Mouse (Mus musculus) cerebellum, postnatal 10 days (tissue): ENCODE results near the gene Plekha6.

Experiments
- DNase-seq, 2 experiments: peaks; one replicate each; pipeline ENCODE4 v3.0.0; 2021; ENCODE audit warnings: mixed read lengths in 2 of 2

Gene Plekha6

DNA sequence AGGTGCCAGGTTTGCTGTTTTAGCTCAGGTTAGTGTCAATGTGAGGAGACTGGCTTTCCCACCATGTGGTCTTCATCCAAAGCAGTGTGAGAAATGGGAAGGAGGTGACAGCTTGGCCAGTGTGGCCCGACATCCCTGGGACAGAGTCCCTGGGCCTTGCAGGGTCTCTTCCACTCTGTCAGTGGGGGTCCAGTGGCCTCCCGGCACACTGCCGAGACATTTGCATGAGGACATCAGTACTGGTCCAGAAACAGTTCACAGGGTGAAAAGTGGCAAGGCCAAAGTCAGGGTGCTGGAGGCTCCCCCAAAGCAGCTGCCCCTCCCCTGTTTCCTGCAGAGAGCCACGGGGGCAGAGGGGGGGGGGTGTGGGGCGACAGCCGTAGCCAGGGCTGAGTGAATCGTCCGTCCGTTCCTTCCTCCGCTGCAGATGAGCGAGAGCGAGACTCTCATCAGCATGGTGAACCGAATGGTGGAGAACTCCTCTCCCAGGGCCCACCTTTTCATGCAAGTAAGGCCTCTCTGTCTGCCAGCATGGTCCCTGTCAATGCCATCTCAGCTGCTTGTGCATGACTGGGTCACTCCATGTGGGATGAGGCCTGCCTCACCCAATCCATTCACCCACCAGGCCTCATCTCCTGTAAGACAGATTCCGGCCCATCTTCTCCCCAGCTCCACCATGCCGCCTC is 115.1 kb downstream of the Plekha6 start:
- DNase-seq: peak; percentile 63 to 66

DNA sequence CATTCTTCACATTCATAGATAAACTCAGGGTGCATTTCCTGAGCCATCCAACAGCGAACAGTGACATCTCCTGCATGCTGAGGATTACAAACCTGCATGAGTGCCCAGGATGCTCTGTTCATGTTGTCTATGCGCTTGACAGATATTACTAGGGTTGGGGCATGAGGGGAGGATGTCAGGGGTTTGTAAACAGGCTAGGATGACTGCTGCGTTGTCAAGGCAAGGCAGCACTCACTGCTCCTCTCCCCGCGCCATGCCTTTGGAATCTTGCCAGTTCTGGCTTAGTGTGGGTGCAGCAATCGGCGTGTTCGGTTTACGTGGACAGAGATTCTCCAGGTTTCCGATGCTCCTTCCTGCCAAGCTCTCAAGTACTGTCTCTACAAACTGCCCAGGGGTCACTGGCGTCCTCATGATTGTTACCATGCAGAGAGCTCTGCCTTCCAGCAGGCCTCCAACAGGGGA is 115.7 kb downstream of the Plekha6 start:
- peak; percentile 68 to 75 for DNase-seq

DNA sequence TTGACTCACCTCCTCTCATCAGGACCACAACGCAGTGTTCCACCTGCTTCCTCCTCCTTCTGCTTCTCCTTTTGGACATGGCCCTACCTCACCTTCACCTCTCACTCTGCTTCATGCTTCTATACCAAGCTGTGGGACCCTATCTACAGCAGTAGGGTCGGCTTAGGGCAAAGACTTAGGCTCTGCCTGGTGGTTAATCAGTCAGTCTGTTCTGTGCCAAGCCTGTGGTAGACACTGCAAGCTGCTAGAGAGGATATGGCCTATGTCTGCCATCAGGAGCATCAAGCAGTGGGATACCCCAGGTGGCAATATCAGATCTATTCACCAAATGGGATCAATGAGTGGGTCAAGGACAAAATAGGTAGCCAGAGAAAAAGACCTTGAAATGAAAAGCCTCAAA is 116.5 kb downstream of the Plekha6 start:
- DNase-seq: no peak

DNA sequence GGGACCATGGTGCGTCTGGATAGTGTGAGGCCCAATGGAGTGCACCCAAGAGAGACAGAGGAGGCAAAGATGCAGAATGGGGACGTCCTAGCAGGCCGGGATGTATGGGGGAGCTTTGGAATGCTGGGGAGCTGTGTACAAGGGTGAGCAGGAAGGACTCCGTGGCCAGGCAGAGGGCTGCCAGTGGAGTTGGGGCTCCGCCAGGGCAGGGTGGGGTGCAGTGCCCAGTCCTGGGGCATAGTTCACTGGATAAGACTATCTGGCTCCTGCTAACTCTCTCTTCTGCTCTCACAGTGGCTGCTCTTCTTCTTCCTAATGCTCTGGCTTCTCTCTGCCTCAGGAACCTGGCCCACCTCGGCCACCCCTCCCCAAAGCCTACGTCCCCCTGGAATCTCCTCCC is 121.9 kb downstream of the Plekha6 start:
- no peak for DNase-seq

DNA sequence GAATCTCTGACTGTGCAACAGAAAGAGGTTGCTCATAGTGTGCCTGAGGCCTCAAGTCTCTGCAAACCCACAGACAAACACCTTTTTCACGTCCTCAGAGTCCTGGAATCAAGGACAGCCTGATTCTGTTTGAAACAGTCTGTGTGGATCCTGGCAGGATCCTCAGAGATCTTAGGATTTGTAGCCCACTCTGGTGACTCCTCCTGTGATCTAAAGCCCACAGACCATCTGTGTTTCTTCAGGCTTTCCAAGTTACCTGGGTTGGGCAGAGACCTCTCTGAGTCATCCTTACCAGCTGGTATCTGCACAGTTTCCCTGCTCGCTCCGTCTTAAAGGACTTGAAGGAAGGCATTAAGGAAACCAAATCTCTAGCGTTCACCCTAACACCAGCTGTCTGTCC is 123.0 kb downstream of the Plekha6 start:
- no peak for DNase-seq

DNA sequence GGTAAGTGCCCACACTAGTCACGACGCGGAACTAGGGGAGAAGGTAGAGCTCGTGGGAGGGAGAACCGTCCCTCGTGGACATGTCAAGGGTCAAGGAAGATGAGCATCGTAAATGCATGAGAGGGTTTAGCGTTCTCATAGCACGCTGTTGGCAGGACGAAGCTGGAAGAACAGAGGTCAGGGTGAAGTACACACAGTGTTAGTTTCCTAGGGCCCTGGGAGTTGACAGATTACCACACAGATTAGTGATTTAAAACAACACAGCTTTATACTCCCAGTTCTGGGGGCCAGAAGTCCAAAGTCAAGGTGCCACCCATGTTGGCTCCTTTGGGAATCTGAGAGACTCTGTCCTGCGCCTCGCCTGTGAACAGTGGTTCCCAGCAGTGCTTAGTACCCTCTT is 123.9 kb downstream of the Plekha6 start:
- no peak for DNase-seq

DNA sequence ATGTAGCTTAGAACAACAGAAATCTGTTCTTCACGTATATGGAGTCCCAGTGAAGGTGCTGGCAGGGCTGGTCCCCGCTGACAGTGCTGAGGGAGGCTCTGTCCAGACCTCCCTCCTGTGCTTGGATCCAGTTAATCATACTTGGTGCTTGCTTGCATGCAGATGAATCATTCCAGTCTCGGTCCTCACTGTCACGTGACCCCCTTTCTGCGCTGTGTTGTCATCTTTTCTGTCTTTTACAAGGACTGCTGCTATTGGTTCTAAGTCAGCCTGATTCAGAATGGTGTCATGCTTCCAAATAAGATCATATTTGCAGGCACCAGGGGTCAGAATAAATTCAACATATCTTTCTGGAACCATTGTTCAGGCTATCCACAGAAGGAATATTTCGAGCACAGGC is 127.9 kb downstream of the Plekha6 start:
- no peak for DNase-seq

DNA sequence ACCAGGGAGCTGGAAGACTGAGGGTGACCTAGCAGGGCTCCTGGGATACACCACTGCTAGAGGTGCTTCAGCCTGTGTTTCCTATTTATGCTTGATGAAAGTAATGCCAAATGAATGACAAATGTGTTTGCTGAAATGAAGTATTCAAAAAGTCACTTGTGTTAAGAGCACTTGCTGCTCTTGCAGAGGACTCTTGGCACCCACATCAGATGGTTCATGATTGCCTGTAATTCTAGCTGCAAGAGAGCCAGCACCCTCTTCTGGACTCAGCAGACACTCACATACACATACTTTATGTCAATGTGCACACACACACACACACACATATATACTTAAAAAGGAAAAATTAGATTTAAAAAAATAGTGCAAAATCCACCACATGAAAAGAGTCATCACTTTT is 128.6 kb downstream of the Plekha6 start:
- DNase-seq: no peak

DNA sequence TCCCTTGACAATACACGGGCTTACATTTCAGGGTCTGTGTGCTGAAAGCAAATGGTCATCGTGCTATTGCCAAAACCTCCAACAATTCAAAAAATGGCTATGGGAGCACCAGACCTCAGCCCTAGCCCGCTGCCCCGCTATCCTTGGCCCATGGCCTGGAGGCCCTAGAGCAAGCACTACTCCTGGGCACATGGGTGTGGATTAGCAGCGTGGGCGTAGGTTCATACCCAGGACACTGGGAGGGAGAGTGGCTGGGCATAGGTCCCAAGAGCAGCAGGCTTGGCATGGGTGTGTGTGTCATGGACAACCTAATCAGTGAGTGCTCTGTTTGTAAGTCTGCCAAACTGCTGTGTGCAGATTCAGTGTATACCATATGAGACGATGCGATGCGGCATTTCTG is 132.4 kb downstream of the Plekha6 start:
- DNase-seq: peak; percentile 94 to 95

DNA sequence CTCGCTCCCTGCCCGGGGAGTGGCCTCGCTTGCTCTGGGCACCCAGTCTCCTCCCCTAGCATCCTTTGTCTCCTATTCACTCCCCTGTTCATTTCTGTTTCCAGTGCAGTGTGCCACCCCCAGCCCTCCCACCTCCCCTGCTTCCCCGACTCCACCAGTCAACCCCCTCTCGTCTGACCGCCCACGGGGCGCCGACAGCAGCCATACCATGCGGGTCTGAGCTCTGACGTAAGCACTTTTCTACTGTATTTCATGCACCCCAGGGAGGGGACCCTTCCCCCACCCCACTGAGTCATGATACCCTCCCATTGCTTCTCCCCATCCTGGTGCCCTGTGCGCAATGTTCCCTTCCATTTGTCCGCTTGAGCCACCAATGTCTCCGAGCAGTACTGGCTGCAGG is 134.8 kb downstream of the Plekha6 start:
- DNase-seq: no peak

DNA sequence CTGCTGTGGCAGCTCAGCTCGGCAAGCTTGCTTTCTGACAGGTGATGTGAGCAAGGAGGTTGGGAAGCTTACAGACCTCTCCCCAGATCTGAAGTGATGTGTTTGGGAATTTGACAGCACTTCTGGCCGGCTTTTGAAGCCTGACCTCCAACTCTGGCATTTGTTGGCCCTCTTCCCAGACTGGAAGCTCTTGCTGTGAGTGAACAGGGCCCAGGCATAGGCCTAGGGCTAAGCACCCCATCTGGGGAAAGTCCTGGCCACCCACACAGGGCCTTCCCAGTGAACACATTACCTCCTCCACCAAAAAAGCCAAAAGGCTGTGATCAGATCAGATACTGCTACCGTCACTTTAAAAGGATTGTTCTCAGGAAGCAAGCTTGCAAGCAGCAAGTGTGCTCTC is 138.5 kb downstream of the Plekha6 start:
- peak; percentile 66 to 73 for DNase-seq

DNA sequence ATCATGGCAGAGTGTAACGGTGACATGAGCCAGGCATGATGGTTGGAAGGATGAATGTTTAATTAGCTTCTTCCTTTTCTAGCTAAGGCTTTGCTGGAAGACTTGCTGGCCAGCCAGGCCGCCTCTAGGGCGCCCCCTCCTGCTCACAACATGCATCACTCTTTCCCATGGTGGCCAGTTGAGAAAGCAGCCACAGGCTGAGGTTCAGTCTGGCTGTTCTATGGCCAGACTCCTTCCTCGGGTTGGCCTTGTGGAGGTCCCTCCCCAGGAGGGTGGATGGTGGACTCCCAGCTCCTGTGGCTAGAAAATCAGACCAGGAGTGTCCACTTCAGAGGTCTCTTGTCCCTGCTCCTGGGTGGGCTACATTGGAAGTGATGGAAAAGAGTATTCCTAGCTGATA is 142.8 kb downstream of the Plekha6 start:
- DNase-seq: peak; percentile 92 to 93

DNA sequence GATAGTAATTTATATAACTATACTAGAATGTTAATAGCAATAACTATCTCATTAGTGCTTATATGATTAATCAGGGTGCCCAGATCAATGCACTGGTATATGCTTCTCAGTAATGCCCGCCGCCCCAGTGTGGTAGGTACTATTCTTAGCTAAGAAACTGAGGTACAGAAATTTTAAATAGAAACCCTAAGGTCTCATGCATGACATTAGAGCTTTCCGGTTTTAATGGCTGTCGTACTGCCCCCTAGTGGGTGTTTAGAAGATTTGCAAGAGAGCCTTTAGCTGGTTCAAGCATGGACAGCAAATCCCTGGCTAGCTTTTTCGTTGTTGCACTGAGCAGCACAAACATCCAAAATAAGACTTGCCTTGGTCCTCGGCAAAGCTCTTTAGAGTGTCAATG is 143.3 kb downstream of the Plekha6 start:
- DNase-seq: peak; percentile 70 to 85

DNA sequence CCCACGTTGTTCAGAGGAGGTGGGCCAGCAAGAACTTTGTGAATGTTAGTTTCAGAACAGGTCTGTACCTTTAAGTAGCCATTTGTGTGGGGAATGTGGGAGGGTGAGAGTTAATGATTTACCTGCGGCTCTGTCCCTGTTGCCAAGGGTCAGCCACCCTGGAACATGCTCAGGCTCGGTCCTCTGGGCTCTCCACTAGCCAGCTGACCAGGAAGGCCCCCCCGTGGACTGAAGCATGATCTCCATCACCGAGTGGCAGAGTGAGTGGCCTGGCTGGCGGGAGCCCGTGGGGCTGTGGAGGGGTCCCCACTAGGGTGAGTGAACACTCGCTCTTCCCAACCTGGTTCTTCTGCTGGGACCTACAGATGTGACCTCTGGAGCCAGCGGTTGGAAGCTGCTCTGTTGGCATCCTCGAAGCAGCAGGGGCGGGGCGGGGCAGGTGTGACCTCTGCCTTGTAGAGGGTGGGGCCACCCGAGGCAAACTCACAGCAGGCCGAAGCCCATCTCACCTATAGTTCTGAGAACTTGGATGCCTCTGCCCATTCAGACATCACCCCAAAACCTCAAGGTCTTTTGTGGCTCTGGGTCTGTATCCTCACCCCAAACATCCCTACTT is 145.8 kb downstream of the Plekha6 start, which contains the start of gene Golt1a:
TSS of gene Golt1a (plus strand) at position 149 of the 616 bp plus-strand sequence.
- no peak for DNase-seq

DNA sequence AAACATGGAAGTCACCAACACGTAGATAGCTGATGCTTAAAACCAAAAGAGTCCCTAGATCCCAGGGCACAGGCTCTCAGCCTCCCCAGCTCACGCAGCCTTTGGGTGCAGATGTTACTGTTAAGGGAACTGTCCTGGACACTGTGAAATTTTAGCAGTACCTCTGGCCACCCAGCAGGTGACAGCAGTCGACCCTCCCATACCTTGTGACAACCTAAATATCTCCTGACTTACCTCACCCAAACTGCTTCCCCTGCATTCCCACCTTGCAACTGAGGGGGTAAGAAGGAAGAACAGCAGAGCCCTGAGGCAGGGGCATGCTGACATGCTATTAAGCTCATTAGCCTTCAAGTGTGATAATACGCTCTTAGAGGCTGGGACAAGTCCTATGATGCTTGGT is 147.2 kb downstream of the Plekha6 start:
- DNase-seq: no peak

DNA sequence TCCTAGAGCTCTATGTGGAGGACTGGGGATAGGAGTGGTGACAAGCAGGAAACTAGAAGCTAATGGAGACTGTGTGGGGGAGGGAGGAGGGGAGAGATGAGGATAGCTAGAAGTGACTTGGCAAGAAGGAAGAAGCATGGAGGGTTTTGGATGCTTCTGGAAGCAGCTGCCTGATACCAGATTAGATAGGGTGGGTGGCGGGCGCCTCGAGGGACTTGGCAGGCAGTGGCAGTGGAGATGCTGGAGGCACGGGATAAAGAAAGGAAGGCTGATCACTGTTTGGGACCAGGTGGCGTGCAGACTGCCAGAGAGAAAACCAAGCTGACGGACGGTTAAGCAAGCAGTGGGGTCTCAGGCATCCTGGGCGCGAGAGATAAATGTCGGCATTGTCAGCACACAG is 147.9 kb downstream of the Plekha6 start:
- peak; percentile 78 to 88 for DNase-seq

DNA sequence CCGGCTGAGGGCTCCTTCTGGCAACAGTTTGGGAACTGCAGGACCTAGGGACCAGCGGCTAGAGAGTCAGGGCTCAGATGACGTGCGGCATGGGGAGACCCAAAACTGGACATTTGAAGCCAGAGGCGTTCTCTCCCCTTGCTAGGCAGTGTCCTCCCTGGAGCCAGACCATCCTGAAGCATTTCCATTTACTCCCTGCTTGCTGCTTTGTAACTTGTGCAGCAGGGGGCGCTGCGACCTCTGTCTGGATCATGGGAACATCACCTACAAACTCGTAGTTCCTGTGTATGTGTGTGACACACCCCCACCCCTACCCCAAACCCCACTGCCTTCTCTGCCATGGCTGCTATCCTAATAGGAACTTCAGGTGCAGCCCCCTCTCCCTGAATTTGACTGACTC is 150.4 kb downstream of the Plekha6 start:
- peak; percentile 77 to 81 for DNase-seq

DNA sequence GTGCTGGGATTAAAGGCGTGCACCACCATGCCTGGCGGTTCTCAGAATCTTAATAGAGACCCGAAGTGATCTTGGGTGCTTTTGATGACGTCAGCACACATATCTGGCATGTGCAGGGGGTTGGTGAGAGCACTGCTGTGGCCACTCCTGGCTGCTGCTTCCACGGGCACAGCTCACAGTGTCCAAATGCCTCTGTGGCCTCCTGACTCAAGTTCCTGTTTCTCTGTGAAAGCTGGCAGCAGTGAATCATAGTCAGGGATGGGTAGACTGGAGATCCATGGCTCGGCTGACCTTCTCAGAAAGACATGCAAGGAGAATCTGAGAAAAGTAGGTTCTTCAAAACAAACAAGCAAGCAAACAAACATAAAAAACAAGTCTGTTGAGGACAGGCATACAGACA is 151.8 kb downstream of the Plekha6 start:
- DNase-seq: no peak

DNA sequence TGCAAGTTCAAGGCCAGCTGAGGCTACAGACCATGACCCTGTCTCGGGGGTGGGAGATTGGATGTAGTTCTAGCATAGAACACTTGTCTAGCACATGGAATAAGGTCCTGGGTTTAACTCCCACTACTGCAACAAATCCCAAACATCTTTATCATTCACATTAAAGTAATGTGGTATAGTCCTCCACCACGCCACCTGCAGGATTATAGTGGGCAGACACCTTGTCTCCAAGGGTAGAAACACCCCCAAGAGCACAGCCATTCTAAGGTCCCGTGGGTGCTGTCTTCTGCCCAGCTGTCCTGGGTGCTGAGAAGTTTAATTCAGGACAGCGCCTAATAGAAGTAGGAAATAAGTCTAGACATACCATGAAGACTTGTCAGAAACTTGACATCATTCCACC is 152.6 kb downstream of the Plekha6 start:
- peak in 1 of 2 experiments; percentile 27 for DNase-seq

DNA sequence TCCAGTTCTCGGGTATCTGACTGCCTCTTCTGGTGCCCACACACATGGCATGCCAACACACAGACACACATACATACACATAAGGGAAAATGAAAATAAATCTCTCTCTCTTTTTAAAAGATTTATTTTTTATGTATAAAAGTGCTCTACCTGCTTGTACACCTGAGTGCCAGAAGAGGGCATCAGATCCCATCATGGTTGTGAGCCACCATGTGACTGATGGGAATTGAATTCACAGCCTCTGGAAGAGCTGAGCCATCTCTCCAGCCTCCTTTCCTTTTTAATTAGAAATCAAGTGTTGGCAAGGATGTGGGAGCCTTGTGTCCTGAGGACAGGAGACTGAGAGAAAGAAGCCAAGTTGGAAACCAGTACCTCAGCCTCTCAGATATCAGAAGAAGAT is 153.1 kb downstream of the Plekha6 start:
- peak; percentile 56 to 65 for DNase-seq

DNA sequence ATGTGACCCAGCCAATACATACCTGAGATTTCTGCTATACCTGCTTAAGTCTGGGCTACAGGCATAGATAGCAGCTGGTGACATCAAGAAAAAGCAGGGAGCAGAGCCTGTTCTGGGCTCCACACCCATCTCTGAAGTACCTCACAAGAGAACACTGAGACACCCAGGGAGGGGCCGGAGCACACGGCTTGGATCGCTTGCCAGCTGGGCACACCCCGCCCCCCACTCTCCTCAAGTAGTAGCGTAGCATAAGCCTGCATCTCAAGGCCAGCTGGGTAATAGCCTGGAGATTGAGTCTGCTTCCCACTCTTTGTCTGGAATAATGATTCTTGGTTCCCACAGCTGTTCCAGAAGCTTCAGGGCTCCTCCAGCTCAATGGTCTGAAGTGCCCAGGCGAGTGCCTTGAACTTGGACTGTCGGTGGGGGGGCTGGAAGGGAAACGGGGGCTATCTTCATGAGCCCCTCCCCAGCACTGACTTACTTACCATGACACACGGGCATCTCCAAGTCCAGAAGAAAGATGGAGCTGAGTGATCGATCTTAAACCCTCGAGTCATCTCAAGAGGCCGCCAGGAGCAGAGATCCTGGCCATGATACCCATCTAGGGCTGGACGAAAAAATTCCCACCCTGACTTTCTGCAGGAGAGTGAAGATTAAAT is 157.4 kb downstream of the Plekha6 start, which contains the start of gene Kiss1:
TSS of gene Kiss1 (plus strand) at position 609 of the 659 bp plus-strand sequence.
- no peak for DNase-seq

DNA sequence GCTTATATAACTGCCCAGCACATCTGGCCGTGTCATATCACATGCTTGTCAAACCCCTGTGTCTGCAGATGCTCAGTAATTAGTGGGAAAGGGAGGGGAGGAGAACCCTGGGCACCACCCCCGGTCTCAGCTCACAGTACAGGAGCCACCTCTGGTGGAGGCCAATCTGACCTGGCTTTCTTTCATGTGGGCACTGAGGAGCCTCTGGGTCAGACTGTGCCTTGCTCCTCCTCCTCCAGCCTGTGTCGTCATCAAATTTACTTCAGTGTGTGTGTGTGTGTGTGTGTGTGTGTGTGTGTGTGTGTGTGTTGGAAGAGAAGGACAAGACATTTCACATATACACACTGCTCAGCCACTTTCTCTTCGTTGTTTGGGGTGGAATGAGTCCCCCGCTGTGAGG is 159.3 kb downstream of the Plekha6 start:
- no peak for DNase-seq

DNA sequence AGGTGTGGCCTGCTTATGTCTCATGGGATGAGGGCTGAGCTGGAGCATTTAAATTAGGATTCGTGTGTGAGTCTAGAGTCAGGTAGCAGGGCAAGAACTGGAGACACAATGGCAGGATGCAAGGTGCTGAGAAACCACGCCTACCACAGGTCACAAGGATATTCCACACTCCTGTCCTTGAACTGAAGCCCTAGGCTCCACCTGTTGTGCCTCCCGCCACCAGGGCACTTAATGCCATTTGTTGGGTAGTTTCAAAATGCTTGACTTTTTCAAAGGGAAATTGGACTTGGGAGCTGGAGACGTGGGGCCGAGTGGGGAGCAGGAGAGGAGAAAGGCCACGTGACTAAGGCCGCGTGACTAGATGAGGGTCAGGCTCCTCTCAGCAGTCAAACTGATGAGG is 161.9 kb downstream of the Plekha6 start:
- DNase-seq: no peak

DNA sequence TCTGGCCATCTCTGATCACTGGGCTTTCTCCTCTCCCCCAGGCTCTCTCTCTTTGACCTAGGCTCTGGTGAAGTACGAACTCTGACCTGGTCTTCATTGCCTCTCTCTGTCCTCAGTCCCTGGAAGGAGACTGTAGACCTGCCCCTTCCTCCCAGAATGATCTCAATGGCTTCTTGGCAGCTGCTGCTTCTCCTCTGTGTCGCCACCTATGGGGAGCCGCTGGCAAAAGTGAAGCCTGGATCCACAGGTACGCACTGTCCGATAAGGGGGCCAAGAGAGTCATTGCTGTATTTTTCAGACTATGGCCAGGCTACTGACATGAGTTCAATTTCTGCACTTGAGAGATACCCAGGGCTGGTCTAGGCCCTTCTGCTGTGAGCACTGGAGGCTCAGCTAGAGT is 163.1 kb downstream of the Plekha6 start:
- DNase-seq: no peak
